Mouse (Mus musculus) G1E (cell line): ENCODE measurements around the gene Zfp719.

Source experiments
- CTCF ChIP-seq: IDR thresholded peaks from 2 replicates; pipeline ENCODE4 v1.5.1; 2012; ENCODE audit warnings: low read depth, low read length, inconsistent platforms, mixed read lengths
- GATA1 ChIP-seq: IDR thresholded peaks from 2 replicates; pipeline ENCODE4 v1.6.1; 2012; ENCODE audit warnings: borderline replicate concordance, low read length, inconsistent platforms, mixed read lengths

DNA sequence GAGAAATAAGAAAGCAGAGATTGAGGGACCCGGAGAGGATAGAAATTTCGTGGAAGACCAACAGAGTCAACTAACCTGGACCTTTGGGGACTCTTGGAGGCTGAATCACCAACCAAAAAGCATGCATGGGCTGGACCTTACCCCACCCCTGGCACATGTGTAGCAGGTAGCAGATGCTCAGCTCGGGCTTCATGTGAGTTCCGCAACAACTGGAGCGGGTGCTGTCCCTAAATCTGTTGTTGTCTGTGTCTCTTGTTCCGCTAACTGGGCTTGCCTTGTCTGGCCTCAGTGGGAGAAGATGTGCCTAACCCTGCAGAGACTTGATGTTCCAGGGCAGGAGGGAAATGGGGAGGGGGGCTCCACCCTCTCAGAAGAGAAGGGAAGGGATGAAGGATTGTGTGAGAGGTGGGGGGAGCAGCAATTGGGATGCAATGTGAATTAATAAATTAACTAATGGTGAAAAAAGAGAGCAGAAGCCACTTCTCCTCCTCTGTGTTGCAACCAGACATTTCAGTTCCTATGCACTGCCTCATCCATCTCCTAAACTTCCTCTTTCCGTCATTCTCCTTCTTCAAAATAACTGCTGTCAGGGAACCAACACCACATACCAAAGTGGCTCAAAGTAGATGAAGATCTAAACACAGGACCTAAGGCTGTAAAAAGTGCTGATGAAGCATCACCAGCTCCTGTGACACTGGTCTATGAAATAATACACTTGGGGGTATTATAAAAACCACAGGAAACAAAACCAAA lies 35.0 kb upstream of the Zfp719 start, which contains the start of gene Cd33:
- TF ChIP-seq CTCF (no peak), GATA1 (no peak)
